Mouse (Mus musculus) thymus, postnatal 36 days (tissue): ENCODE measurements at regions not wholly inside any gene's neighbourhood (a gene's known extent, or its start where the extent isn't known, plus 50 kb on each side); places are given as distances from the start of the nearest gene placed in this dataset.
A peak's percentile ranks its signal among the peaks of the same experiment; 100 is the strongest.

Experiments used
- DNase-seq, 2 experiments: peaks; one replicate each; pipeline ENCODE4 v3.0.0; 2022; ENCODE audit warnings: mixed read lengths in 2 of 2

- DNase-seq, result peak; percentile 35 to 47
Observed at GRCm38 (mm10) chr10:83819266-83819949, 96.7 kb downstream of the 1500009L16Rik start.

GRCm38 (mm10) chr10:83819950-83820275 is 97.2 kb downstream of the 1500009L16Rik start:
- no peak for DNase-seq

- no peak for DNase-seq
Observed at GRCm38 (mm10) chr10:83821089-83821488, 98.4 kb downstream of the 1500009L16Rik start.

- DNase-seq, result no peak
Observed at GRCm38 (mm10) chr10:83826105-83826504, 103.4 kb downstream of the 1500009L16Rik start.

- DNase-seq, result no peak
Observed at GRCm38 (mm10) chr10:83836351-83836750, 113.7 kb downstream of the 1500009L16Rik start.

GRCm38 (mm10) chr10:83840226-83840625 is 117.6 kb downstream of the 1500009L16Rik start:
- DNase-seq, result no peak

- no peak for DNase-seq
Observed at GRCm38 (mm10) chr10:83850881-83851280, 128.2 kb downstream of the 1500009L16Rik start.

GRCm38 (mm10) chr10:83852194-83852593 is 129.5 kb downstream of the 1500009L16Rik start:
- DNase-seq, result no peak

- no peak for DNase-seq
Observed at GRCm38 (mm10) chr10:83852806-83853205, 130.1 kb downstream of the 1500009L16Rik start.

- DNase-seq, result no peak
Observed at GRCm38 (mm10) chr10:83857794-83858442, 135.3 kb downstream of the 1500009L16Rik start.

GRCm38 (mm10) chr10:83858689-83859088 is 136.0 kb downstream of the 1500009L16Rik start:
- DNase-seq, result no peak

- no peak for DNase-seq
Observed at GRCm38 (mm10) chr10:83859633-83860032, 137.0 kb downstream of the 1500009L16Rik start.

- no peak for DNase-seq
Observed at GRCm38 (mm10) chr10:83861574-83862190, 139.0 kb downstream of the 1500009L16Rik start.

- DNase-seq, result no peak
Observed at GRCm38 (mm10) chr10:83864591-83864990, 141.9 kb downstream of the 1500009L16Rik start.

- DNase-seq, result no peak
Observed at GRCm38 (mm10) chr10:83865929-83866328, 143.3 kb downstream of the 1500009L16Rik start.

- DNase-seq, result no peak
Observed at GRCm38 (mm10) chr10:83871736-83872400, 149.2 kb downstream of the 1500009L16Rik start.

- no peak for DNase-seq
Observed at GRCm38 (mm10) chr10:83878745-83879144, 156.1 kb downstream of the 1500009L16Rik start.

GRCm38 (mm10) chr10:83882119-83882890 is 159.6 kb downstream of the 1500009L16Rik start:
- DNase-seq, result no peak

- DNase-seq, result no peak
Observed at GRCm38 (mm10) chr10:83882891-83883185, 160.2 kb downstream of the 1500009L16Rik start.

GRCm38 (mm10) chr10:83884553-83884952 is 161.9 kb downstream of the 1500009L16Rik start:
- DNase-seq, result no peak

GRCm38 (mm10) chr10:83888587-83888986 is 165.9 kb downstream of the 1500009L16Rik start:
- no peak for DNase-seq

- no peak for DNase-seq
Observed at GRCm38 (mm10) chr10:83895741-83896150, 173.1 kb downstream of the 1500009L16Rik start.

- no peak for DNase-seq
Observed at GRCm38 (mm10) chr10:83896160-83896559, 173.5 kb downstream of the 1500009L16Rik start.
